Mouse (Mus musculus) heart, postnatal 36 days (tissue): ENCODE data around the gene Kcnq1. TPM values are rescaled to one million over a fixed set of nuclear protein-coding genes. Genes with fewer than 3 reads are reported as not detected.
A peak's percentile ranks its signal among the peaks of the same experiment; 100 is the strongest.

Experiments used
- DNase-seq, 2 experiments: peaks; one replicate each; pipeline ENCODE4 v3.0.0; 2021 to 2022
- intact Hi-C: fragments of 180-260 bp; cut with DNase I; formaldehyde crosslinking; loops from one replicate; pipeline ENCODE4 v1.15.1; 2025
- total RNA-seq, 2 experiments: library from RNA; stranded (reverse); gene quantifications; 2 replicates each; pipeline ENCODE4 v1.2.3; 2021

Gene Kcnq1
- total RNA-seq, 2 experiments from 2014 or later = 34.3 to 37.1 TPM

DNA sequence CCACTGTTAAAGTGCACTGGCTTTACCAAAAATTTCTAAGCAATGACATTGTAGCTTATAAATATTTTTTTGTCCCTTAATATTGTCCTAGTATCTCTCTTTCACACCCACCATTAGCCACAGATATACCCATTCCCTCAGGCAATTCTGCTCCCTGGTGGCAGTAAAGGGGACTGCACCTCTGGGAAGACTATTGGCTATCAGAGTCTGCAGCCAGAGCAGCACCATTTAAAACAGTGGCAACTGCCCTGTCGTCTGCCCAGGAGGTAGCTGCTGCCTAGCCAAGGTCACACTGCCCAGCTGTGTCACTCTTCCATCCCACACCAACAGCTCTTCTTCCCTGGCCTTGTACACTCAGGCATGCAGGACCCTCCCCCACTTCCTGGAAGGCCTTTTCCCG is 19.8 kb upstream of the Kcnq1 start:
- intact Hi-C loops = loop anchor here (1.0 to 2.0 kb wide), 3 partner anchors 78 to 192 kb away; no protein-coding TSS in a partner anchor
- DNase-seq = peak; percentile 79 to 90

- intact Hi-C loops = loop anchor here (2.0 kb wide), 1 partner anchor 168 kb away; no protein-coding TSS in a partner anchor
- peak in 1 of 2 experiments; percentile 56 for DNase-seq
Measured at GRCm38 (mm10) chr7:143087070-143087579, 19.0 kb upstream of the Kcnq1 start.

GRCm38 (mm10) chr7:143093847-143094246 is 12.3 kb upstream of the Kcnq1 start:
- intact Hi-C loops = loop anchor here (1.0 to 2.0 kb wide), 3 partner anchors 44 to 373 kb away; no protein-coding TSS in a partner anchor
- DNase-seq = no peak

- peak; percentile 80 to 83 for DNase-seq
Measured at GRCm38 (mm10) chr7:143094592-143095553, 11.3 kb upstream of the Kcnq1 start, which contains the start of gene Trpm5. Trpm5 (minus strand) TSS chr7:143094642.

DNA sequence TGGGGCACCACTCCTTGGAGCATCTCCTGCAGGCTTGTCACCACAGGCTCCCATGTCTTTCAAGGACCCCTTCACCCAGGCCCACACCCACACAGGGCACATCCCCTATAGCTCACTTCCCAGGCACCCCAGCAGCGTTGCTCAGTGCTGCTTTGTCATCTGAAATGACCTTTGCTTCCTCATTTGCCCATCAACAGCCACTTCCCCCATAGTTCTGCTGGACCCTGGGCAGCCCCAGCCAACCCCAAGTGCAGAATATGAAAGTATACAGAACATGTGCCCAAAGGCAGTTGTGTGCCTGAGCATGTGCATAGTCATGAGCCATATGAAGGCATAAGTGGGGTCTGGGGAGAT is 10.6 kb upstream of the Kcnq1 start:
- intact Hi-C loops = loop anchor here (2.0 kb wide), 2 partner anchors 57 to 371 kb away; no protein-coding TSS in a partner anchor
- no peak for DNase-seq

More at GRCm38 (mm10) chr7:143094592-143095553, 11.3 kb upstream of the Kcnq1 start, which contains the start of gene Trpm5:
- intact Hi-C loops = loop anchor here (1.0 to 2.0 kb wide), 3 partner anchors 43 to 372 kb away; no protein-coding TSS in a partner anchor

GRCm38 (mm10) chr7:143100759-143101158 is 5.4 kb upstream of the Kcnq1 start:
- intact Hi-C loops = no loop called here
- no peak for DNase-seq

- DNase-seq = no peak
- intact Hi-C loops = loop anchor here (5.0 kb wide), 1 partner anchor 192 kb away; no protein-coding TSS in a partner anchor
Measured at GRCm38 (mm10) chr7:143105258-143105897, 784 bp upstream of the Kcnq1 start.

DNA sequence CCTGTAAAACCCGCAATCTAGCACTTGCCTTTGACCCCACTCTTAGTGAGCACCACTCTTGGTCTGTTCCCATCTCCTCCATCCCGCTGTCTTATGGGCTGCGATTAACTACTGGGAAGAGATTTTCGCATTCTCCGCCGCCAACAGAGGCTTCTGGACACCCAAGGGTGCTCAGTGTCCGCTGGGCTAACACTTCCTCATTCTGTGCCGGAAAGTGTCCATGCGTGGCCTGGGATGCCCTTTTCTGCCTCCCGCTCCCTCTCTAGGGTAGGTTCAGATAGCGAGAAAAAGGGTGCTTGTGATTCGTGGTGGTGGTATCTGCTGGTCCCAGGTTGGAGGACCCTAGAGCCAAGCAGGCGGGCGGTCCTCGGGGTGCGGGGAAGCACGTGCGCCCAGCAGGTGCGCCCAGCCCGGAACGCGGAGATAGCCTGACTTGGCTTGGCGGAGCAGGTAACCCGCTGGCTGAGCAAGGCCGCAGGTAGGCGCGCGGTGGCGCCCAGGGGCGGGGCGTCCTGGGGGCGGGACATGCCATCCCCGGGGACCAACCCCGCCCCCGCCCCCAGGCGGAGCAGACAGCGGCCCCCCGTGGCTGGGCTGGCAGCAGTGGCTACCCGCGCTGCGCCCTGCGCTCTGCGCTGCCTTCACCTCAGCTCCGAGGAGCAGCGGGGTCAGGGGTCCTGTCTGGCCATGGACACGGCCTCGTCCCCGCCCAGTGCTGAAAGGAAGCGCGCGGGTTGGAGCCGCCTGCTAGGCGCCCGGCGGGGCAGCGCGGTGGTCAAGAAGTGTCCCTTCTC is 707 bp downstream of the Kcnq1 start:
- DNase-seq = peak; percentile 57 to 66
- intact Hi-C loops = loop anchor here (2.0 to 5.0 kb wide), 2 partner anchors 32 to 190 kb away; no protein-coding TSS in a partner anchor

GRCm38 (mm10) chr7:143108200-143108599 is 2.0 kb downstream of the Kcnq1 start:
- intact Hi-C loops = loop anchor here (5.0 kb wide), 1 partner anchor 189 kb away; no protein-coding TSS in a partner anchor
- peak; percentile 46 to 61 for DNase-seq

DNA sequence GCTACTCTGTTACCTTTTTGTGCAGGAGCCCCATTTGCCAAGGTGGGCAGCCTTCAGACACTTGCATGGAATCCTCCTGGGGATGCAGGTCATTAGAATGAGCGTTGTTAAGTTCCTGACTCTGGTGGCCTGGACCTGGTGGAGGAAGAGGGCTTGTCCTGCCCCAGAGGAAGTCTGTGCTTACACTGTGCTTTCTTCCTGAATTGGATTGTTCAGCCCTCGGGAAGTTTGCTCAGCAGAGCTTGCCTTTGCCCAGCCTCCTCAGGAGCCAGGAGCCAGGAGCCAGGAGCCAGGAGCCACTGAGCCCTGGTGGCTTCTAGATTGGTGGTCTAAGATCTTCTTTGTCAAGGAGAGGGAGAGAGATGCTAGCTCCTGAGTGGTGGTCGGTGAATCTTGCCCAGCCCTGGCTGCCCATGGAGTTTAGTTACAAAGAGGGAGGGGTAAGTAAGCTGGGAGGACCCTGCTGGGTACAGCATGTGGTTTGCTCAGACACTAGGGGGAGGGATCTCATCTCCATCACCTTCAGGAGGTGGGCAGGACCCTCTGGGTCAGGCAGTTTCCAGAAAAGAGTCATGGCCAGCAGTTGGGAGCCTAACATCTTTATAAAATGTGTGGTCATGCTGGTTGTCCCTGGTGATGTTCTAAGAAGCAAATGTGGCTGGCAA is 3.0 kb downstream of the Kcnq1 start:
- DNase-seq = no peak
- intact Hi-C loops = loop anchor here (5.0 kb wide), 1 partner anchor 188 kb away; no protein-coding TSS in a partner anchor

DNA sequence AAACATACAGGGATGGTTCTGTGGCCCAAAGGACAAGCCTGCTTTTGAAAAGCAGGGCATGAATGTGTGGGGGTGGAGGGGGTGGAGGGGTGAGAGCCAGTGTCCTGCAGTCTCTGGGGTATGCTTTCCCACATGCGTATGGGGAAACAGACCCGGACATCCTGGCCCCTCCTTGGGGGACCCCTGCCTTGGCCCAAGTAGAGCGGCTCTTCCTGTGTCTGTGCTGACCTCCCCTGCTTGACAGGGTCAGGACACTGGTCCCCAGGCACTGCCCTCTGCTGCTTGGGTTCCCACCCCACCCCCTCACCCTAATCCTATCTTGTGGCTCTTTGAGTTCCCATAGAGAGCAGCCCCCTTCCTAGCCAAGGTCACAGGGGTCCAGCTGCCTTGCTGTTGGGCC is 3.5 kb downstream of the Kcnq1 start:
- DNase-seq = no peak
- intact Hi-C loops = loop anchor here (2.0 to 5.0 kb wide), 2 partner anchors 15 to 188 kb away; no protein-coding TSS in a partner anchor

DNA sequence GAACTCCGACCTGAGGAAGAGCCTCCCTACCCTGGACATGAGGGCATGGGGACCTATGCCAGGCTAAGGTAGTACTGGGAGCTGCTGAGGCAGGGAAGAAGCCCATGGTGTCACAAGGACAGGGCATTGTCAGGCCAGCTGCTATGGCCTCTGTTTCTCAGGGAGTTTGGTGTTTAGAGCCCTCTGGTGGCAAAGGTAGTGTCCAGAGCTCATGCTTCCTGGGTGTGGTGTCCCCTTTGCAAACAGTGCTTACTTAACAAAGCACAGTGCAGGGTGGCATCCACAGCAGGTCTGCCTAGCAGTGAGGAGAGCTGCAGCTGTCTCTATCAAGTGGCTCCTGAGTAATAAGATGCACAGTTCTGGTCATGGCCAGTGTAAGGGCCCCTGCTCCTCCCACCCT is 4.6 kb downstream of the Kcnq1 start:
- intact Hi-C loops = loop anchor here (2.0 kb wide), 1 partner anchor 14 kb away; no protein-coding TSS in a partner anchor

GRCm38 (mm10) chr7:143111719-143112118 is 5.6 kb downstream of the Kcnq1 start:
- no peak for DNase-seq
- intact Hi-C loops = loop anchor here (2.0 kb wide), 1 partner anchor 13 kb away; no protein-coding TSS in a partner anchor

More for the DNA sequence above, 4.6 kb downstream of the Kcnq1 start:
- no peak for DNase-seq

- DNase-seq = no peak
- intact Hi-C loops = no loop called here
Measured at GRCm38 (mm10) chr7:143112395-143112794, 6.2 kb downstream of the Kcnq1 start.

DNA sequence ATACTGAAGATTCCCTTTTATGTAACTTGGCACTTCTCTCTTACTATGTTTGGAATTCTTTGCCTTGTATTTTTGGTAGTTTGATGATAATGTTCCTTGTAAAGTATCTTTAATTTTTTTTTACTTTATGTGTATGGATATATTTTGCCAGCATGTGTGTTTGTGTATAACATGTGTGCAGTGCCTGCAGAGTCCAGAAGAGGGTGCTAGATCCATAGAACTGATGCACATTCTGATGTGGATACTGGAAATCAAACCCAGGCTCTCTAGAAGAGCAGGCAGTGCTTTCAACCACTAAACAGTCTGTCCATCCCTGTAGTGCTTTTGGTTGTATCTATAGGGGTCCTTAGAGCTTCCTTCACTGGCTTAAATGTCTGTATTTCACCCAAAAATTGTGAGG is 8.6 kb downstream of the Kcnq1 start:
- intact Hi-C loops = no loop called here

DNA sequence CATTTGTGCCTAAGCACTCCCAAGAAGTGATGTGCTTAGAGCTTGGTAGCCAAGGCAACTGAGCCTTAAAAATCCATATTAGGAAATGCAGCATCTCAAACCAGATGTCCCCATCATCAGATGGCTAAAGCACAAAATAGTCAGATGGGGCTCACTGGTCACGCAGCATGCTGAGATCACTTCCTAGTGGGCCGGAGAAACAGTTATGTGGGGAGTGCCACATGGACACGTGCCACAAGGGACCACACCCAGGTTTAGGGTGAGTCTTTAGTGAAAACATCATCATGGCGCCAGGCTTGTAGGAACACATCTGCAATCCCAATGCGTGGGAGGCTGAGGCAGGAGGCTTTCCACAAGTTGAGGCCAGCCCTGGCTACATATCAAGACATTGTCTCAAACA is 10.4 kb downstream of the Kcnq1 start:
- intact Hi-C loops = no loop called here
- DNase-seq = no peak

More for the DNA sequence above, 8.6 kb downstream of the Kcnq1 start:
- no peak for DNase-seq

GRCm38 (mm10) chr7:143119407-143119806 is 13.2 kb downstream of the Kcnq1 start:
- no peak for DNase-seq
- intact Hi-C loops = no loop called here

DNA sequence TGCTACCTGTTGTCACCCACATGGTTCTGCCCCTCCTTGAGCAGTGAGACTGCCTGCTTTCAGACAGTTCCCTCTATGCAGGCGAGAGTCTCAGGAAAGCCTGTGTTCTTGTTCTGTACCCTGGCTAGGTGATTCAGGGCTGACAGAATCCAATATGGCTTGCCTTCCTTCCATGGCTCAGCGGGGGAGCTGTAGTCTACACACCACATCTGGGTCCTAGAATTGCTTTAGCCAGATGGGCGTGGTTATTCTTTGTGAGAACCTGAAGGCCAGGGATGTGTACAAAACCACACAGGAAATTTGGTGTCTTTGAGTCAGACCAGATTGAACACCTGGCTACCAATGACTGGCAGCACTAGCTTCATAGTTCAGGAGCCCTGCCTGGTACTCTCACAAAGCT is 13.7 kb downstream of the Kcnq1 start:
- intact Hi-C loops = no loop called here

GRCm38 (mm10) chr7:143122191-143122590 is 16.0 kb downstream of the Kcnq1 start:
- intact Hi-C loops = no loop called here
- peak; percentile 56 to 65 for DNase-seq

More for the DNA sequence above, 13.7 kb downstream of the Kcnq1 start:
- no peak for DNase-seq
